Mouse (Mus musculus) adipocyte (in vitro differentiated cells): ENCODE measurements around the gene Crb1.

Experiments
- DNase-seq: peaks from one replicate; pipeline ENCODE4 v3.0.0-alpha.2; 2016; ENCODE audit warnings: low spot score

Gene Crb1

GRCm38 (mm10) chr1:139223804-139224203, 153.1 kb downstream of the Crb1 start:
- no peak for DNase-seq

GRCm38 (mm10) chr1:139215311-139215710, 161.6 kb downstream of the Crb1 start:
- no peak for DNase-seq

- DNase-seq, result no peak
Measured at GRCm38 (mm10) chr1:139210505-139210904, 166.4 kb downstream of the Crb1 start.

GRCm38 (mm10) chr1:139209796-139210195, 167.1 kb downstream of the Crb1 start:
- DNase-seq, result no peak

GRCm38 (mm10) chr1:139206259-139206658, 170.6 kb downstream of the Crb1 start:
- DNase-seq, result no peak

GRCm38 (mm10) chr1:139203026-139203425, 173.9 kb downstream of the Crb1 start:
- DNase-seq, result no peak

GRCm38 (mm10) chr1:139194428-139195028, 182.4 kb downstream of the Crb1 start:
- DNase-seq, result no peak

- DNase-seq, result no peak
Measured at GRCm38 (mm10) chr1:139194011-139194410, 182.9 kb downstream of the Crb1 start.

GRCm38 (mm10) chr1:139192635-139193034, 184.3 kb downstream of the Crb1 start:
- DNase-seq, result no peak

- peak; percentile 12 for DNase-seq
Measured at GRCm38 (mm10) chr1:139180481-139181149, 196.3 kb downstream of the Crb1 start.

GRCm38 (mm10) chr1:139179707-139180106, 197.2 kb downstream of the Crb1 start:
- no peak for DNase-seq

- DNase-seq, result no peak
Measured at GRCm38 (mm10) chr1:139174058-139174832, 202.7 kb downstream of the Crb1 start.

- peak; percentile 31 for DNase-seq
Measured at GRCm38 (mm10) chr1:139162814-139163213, 214.1 kb downstream of the Crb1 start.

GRCm38 (mm10) chr1:139161619-139162018, 215.3 kb downstream of the Crb1 start:
- DNase-seq, result no peak

- peak; percentile 65 for DNase-seq
Measured at GRCm38 (mm10) chr1:139156397-139156796, 220.5 kb downstream of the Crb1 start.

GRCm38 (mm10) chr1:139153493-139153892, 223.4 kb downstream of the Crb1 start:
- DNase-seq, result no peak

- no peak for DNase-seq
Measured at GRCm38 (mm10) chr1:139153006-139153405, 223.9 kb downstream of the Crb1 start.
